In the genomic region with DNA sequence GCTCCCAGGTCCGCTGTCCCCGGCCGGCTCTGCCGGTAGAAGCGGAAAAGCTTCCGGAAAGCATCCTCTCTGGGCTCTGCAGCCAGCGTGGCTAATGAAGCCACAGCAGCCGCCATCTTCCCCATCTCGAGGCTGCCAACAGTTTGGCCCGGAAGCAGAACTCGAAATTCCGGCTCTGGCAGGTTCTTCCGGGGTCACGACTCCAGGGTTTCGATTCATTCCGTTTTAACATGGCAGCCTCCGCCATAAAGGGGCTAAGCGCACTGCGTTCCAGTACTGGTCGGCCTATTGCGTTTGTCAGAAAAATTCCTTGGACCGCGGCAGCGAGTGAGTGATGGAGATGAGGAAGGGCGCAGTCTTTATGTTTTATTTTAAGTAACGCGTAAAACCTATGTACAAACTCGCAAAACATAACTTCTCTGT, we compare ENCODE assay signal across 8 mouse cellular contexts. TPM values are rescaled to one million over a fixed set of nuclear protein-coding genes. Genes with fewer than 3 reads are reported as not detected.
DNase-seq lines count a peak whose midpoint lies in the region; ATAC-seq and TF ChIP-seq lines count a peak whose summit lies in the region.

A gene (plus strand): TSS at position 197 of the 423 bp plus-strand sequence.
A gene (minus strand): TSS at position 318 of the 423 bp plus-strand sequence.

- H3K36me3 ChIP-seq in C2C12 (ENCODE audit: control insufficient read depth, insufficient read depth) (peaks cover 59% of the 10 kb centered on the region), myocyte (ENCODE audit: control insufficient read depth, insufficient read depth) (peaks cover 45% of the 10 kb centered on the region)
- peaks cover 59% of the 10 kb centered on the region for H3K36me3 ChIP-seq in erythroblast, embryonic 14.5 days (ENCODE audit: control insufficient read depth)
- H3K36me3 ChIP-seq in heart, embryonic 11.5 days (ENCODE audit: control insufficient read depth, insufficient read depth, low read length): peaks cover 25% of the 10 kb centered on the region
- peaks cover 31% of the 10 kb centered on the region for H3K36me3 ChIP-seq in kidney, embryonic 16.5 days (ENCODE audit: insufficient read depth, low read length)
- H3K36me3 ChIP-seq in liver, adult 2 months (ENCODE audit: control insufficient read depth, insufficient read depth, low read length): peaks cover 28% of the 10 kb centered on the region
- peaks cover 6% of the 10 kb centered on the region; the same call in 1 of the 2 replicates for H3K36me3 ChIP-seq in splenic B cell, adult 2 months (ENCODE audit: control insufficient read depth, insufficient read depth, low read length, poor library complexity, severe bottlenecking)

- H3K27ac ChIP-seq in heart, embryonic 11.5 days (ENCODE audit: low read depth, low read length): peak within 1 kb of the TSS; percentile 89
- peak within 1 kb of the TSS; percentile 84 for H3K27ac ChIP-seq in kidney, embryonic 16.5 days (ENCODE audit: low read length)
- H3K27ac ChIP-seq in liver, adult 2 months (replicated peaks; ENCODE audit: insufficient read depth, low read depth, low read length): peak within 1 kb of the TSS; percentile 80

- peaks cover 30% of the 10 kb centered on the region for H3K4me1 ChIP-seq in erythroblast, embryonic 14.5 days (ENCODE audit: control insufficient read depth)
- H3K4me1 ChIP-seq in heart, embryonic 11.5 days (ENCODE audit: control insufficient read depth, insufficient read depth, low read length): peaks cover 8% of the 10 kb centered on the region
- peaks cover 14% of the 10 kb centered on the region for H3K4me1 ChIP-seq in kidney, embryonic 16.5 days (ENCODE audit: insufficient read depth, low read length)
- peaks cover 10% of the 10 kb centered on the region for H3K4me1 ChIP-seq in liver, adult 2 months (ENCODE audit: control insufficient read depth, insufficient read depth, low read length)

- peak; percentile 82 for ATAC-seq in heart, embryonic 11.5 days (replicated peaks; ENCODE audit: insufficient number of reproducible peaks, low FRiP score, low TSS enrichment)
- ATAC-seq in kidney, embryonic 16.5 days (ENCODE audit: low FRiP score, low TSS enrichment): peak; percentile 93

- DNase-seq in brain, embryonic 14.5 days (ENCODE audit: low read depth): peak; percentile 98
- peak; percentile 83 for DNase-seq in liver, adult 2 months (ENCODE audit: extremely low read depth, low read depth, low spot score)
- DNase-seq in splenic B cell, adult 2 months (ENCODE audit: low read depth, low spot score): peak; percentile 92

- peaks cover 96% of the 10 kb centered on the region for H3K79me2 ChIP-seq in C2C12 (ENCODE audit: control insufficient read depth, insufficient read depth)
- H3K79me2 ChIP-seq in liver, adult 2 months (ENCODE audit: control insufficient read depth, insufficient read depth, low read length): peaks cover 4% of the 10 kb centered on the region; the same call in 1 of the 2 replicates
- H3K79me2 ChIP-seq in myocyte (ENCODE audit: control insufficient read depth, insufficient read depth): peaks cover 79% of the 10 kb centered on the region

- peaks cover 81% of the 10 kb centered on the region for H3K79me3 ChIP-seq in C2C12 (ENCODE audit: low read depth)

- H3K4me2 ChIP-seq in heart, embryonic 11.5 days: peak within 1 kb of the TSS; percentile 83
- H3K4me2 ChIP-seq in kidney, embryonic 16.5 days (replicated peaks; ENCODE audit: low read depth, low read length): peak within 1 kb of the TSS; percentile 80
- H3K4me2 ChIP-seq in myocyte (ENCODE audit: low read depth): peak within 1 kb of the TSS; percentile 98

- TF ChIP-seq POLR2A in brain, embryonic 14.5 days (IDR thresholded peaks at IDR 0.05; ENCODE audit: borderline replicate concordance, extremely low read depth, insufficient read depth, insufficient read length, poor library complexity, severe bottlenecking): peak; percentile 77; the same call in 1 of the 2 replicates
- TF ChIP-seq POLR2A in liver, adult 2 months (IDR thresholded peaks at IDR 0.05; ENCODE audit: extremely low read depth, insufficient read depth, low read length): peak; percentile 60; the same call in 1 of the 2 replicates
- peak; percentile 62 for TF ChIP-seq POLR2A in myocyte (IDR thresholded peaks at IDR 0.05; ENCODE audit: insufficient read length, low read depth)

- no peak for TF ChIP-seq CTCF in C2C12 (IDR thresholded peaks at IDR 0.05; ENCODE audit: control insufficient read depth, insufficient read depth, insufficient read length)
- TF ChIP-seq CTCF in brain, embryonic 14.5 days (IDR thresholded peaks at IDR 0.05; ENCODE audit: borderline replicate concordance, extremely low read depth, insufficient read depth, insufficient read length): no peak
- TF ChIP-seq CTCF in liver, adult 2 months (IDR thresholded peaks at IDR 0.05; ENCODE audit: low read depth, low read length): no peak

- H3K4me3 ChIP-seq in C2C12 (ENCODE audit: insufficient read depth, poor library complexity, severe bottlenecking) (peak within 1 kb of the TSS; percentile 99), myocyte (peak within 1 kb of the TSS; percentile 94)
- peak within 1 kb of the TSS; percentile 78 for H3K4me3 ChIP-seq in erythroblast, embryonic 14.5 days (replicated peaks)
- H3K4me3 ChIP-seq in heart, embryonic 11.5 days (ENCODE audit: low read depth, low read length): peak within 1 kb of the TSS; percentile 99
- peak within 1 kb of the TSS; percentile 96 for H3K4me3 ChIP-seq in kidney, embryonic 16.5 days (ENCODE audit: low read length)
- peak within 1 kb of the TSS; percentile 97 for H3K4me3 ChIP-seq in liver, adult 2 months (ENCODE audit: insufficient read depth, low read depth, low read length)

- peak within 1 kb of the TSS; percentile 98 for H3K9ac ChIP-seq in heart, embryonic 11.5 days (ENCODE audit: low read depth, low read length)
- peak within 1 kb of the TSS; percentile 96 for H3K9ac ChIP-seq in kidney, embryonic 16.5 days (replicated peaks; ENCODE audit: low read length)
- H3K9ac ChIP-seq in liver, adult 2 months (ENCODE audit: low read depth, low read length): peak within 1 kb of the TSS; percentile 91

- H3ac ChIP-seq in C2C12 (ENCODE audit: control insufficient read depth, insufficient read length, low read depth) (peak within 1 kb of the TSS; percentile 79), myocyte (ENCODE audit: control insufficient read depth, insufficient read length) (peak within 1 kb of the TSS; percentile 66)

- no peaks in the 10 kb centered on the region for H3K27me3 ChIP-seq in C2C12 (ENCODE audit: control insufficient read depth, insufficient read depth, insufficient read length)
- no peaks in the 10 kb centered on the region for H3K27me3 ChIP-seq in erythroblast, embryonic 14.5 days (ENCODE audit: control insufficient read depth)
- no peaks in the 10 kb centered on the region for H3K27me3 ChIP-seq in heart, embryonic 11.5 days (ENCODE audit: control insufficient read depth, insufficient read depth, low read length)
- H3K27me3 ChIP-seq in kidney, embryonic 16.5 days (ENCODE audit: insufficient read depth, low read length): no peaks in the 10 kb centered on the region
- H3K27me3 ChIP-seq in liver, adult 2 months (ENCODE audit: control insufficient read depth, insufficient read depth, low read length): no peaks in the 10 kb centered on the region
- H3K27me3 ChIP-seq in myocyte (ENCODE audit: control insufficient read depth, insufficient read depth, insufficient read length): no peaks in the 10 kb centered on the region
- H3K27me3 ChIP-seq in splenic B cell, adult 2 months (ENCODE audit: control insufficient read depth, insufficient read depth, low read length, poor library complexity, severe bottlenecking): no peaks in the 10 kb centered on the region

- under 1% methylated on average over 28 of the region's 28 CpGs for WGBS in heart, embryonic 11.5 days (ENCODE audit: insufficient replicate concordance)
- WGBS in kidney, embryonic 16.5 days: under 1% methylated on average over 28 of the region's 28 CpGs
- under 1% methylated on average over 28 of the region's 28 CpGs for WGBS in liver, adult 2 months

- H3K9me3 ChIP-seq in erythroblast, embryonic 14.5 days (ENCODE audit: control insufficient read depth, low read length): no peaks in the 10 kb centered on the region
- no peaks in the 10 kb centered on the region for H3K9me3 ChIP-seq in heart, embryonic 11.5 days (replicated peaks; ENCODE audit: control insufficient read depth, low read length)
- no peaks in the 10 kb centered on the region for H3K9me3 ChIP-seq in kidney, embryonic 16.5 days (ENCODE audit: low read length)

TF ChIP-seq in C2C12, 6 proteins besides CTCF, POLR2A, EP300 and RAD21:
- TF ChIP-seq FOSL1 (IDR thresholded peaks at IDR 0.05; ENCODE audit: insufficient read depth, low read length, poor library complexity, severe bottlenecking) (no peak), MAX (IDR thresholded peaks at IDR 0.05) (peak; percentile 82)

TF ChIP-seq in myocyte, 11 proteins besides CTCF, POLR2A, EP300 and RAD21:
- TF ChIP-seq MAX (IDR thresholded peaks at IDR 0.05; ENCODE audit: low read depth): no peak
- peak; percentile 77 for TF ChIP-seq POLR2AphosphoS2 (IDR thresholded peaks at IDR 0.05; ENCODE audit: insufficient read length, low read depth)
- peak in 1 of 3 experiments; percentile 1 for TF ChIP-seq MYOG (IDR thresholded peaks at IDR 0.05; ENCODE audit: control insufficient read depth in 1 of 3, insufficient read depth in 1 of 3, insufficient read length in 2 of 3, low read depth in 2 of 3)

RNA-seq across cellular contexts. Expression of the first gene that starts in this region (rescaled TPM):
- polyA plus RNA-seq in C2C12 (2012; fragmentation: generic; extraction: Trizol) (84.9 TPM), myocyte (2012; fragmentation: generic; extraction: Trizol) (101 TPM)
- 65.2 and 89.2 TPM in 2 replicates for polyA plus RNA-seq in brain, embryonic 14.5 days (2012; rRNA removed)
- 0.18 TPM in 1 of 2 replicates, not detected in the other for polyA plus RNA-seq in erythroblast, embryonic 14.5 days (2012)
- 256 and 291 TPM in 2 replicates for polyA plus RNA-seq in heart, embryonic 11.5 days (2014; fragmentation: Nextera tagmentation; extraction: Ambion mirVana)
- 252 and 265 TPM in 2 replicates for polyA plus RNA-seq in kidney, embryonic 16.5 days (2015; fragmentation: Nextera tagmentation; extraction: Ambion mirVana)
- 25.3 and 29.7 TPM in 2 replicates for total RNA-seq in liver, adult 2 months (2014; rRNA removed)
- polyA plus RNA-seq in liver, adult 2 months (2012; rRNA removed): 11.1 and 15.6 TPM in 2 replicates

RNA-seq across cellular contexts. Expression of the second gene that starts in this region (rescaled TPM):
- polyA plus RNA-seq in C2C12 (2012; fragmentation: generic; extraction: Trizol) (12.7 TPM), myocyte (2012; fragmentation: generic; extraction: Trizol) (9.3 TPM)
- 30.0 and 32.2 TPM in 2 replicates for polyA plus RNA-seq in brain, embryonic 14.5 days (2012; rRNA removed)
- 3.9 and 4.8 TPM in 2 replicates for polyA plus RNA-seq in erythroblast, embryonic 14.5 days (2012)
- polyA plus RNA-seq in heart, embryonic 11.5 days (2014; fragmentation: Nextera tagmentation; extraction: Ambion mirVana): 39.6 and 52.6 TPM in 2 replicates
- 59.8 and 63.9 TPM in 2 replicates for polyA plus RNA-seq in kidney, embryonic 16.5 days (2015; fragmentation: Nextera tagmentation; extraction: Ambion mirVana)
- total RNA-seq in liver, adult 2 months (2014; rRNA removed): 8.4 and 10.3 TPM in 2 replicates
- polyA plus RNA-seq in liver, adult 2 months (2012; rRNA removed): 4.9 and 11.1 TPM in 2 replicates

Comparison
In these comparisons a context has a peak if more than half of its experiments do, and no peak if none do; other contexts are left out.
1. Peak in every context shown above with its lines: DNase-seq, ATAC-seq, H3K4me3 ChIP-seq and H3K27ac ChIP-seq.
2. RNA of the first gene that starts in this region (polyA plus RNA-seq): 256 to 291 TPM in heart, embryonic 11.5 days, 252 to 265 TPM in kidney, embryonic 16.5 days, 101 TPM in myocyte (single experiment), 84.9 TPM in C2C12 (single experiment), 65.2 to 89.2 TPM in brain, embryonic 14.5 days and 11.1 to 15.6 TPM in liver, adult 2 months; 0.18 TPM in erythroblast, embryonic 14.5 days; every median in the first group is over 10 times any median in the second.